Mouse (Mus musculus) adrenal gland, postnatal 10 days (tissue): ENCODE measurements around the gene Mrgprb4. TPM values are rescaled to one million over a fixed set of nuclear protein-coding genes. Genes with fewer than 3 reads are reported as not detected.

Source experiments
- DNase-seq: peaks from one replicate; pipeline ENCODE4 v3.0.0; 2021; ENCODE audit warnings: mixed read lengths
- long read RNA-seq, 2 experiments: library from polyadenylated mRNA; stranded (forward); transcript quantifications; one replicate each; pipeline ENCODE4 v2.0.0; 2021
- total RNA-seq, 2 experiments: library from RNA; stranded (reverse); gene quantifications; 2 replicates each; pipeline ENCODE4 v1.2.3; 2021

Mrgprb4 gene
- total RNA-seq = not detected
- long read RNA-seq, experiment 1 = 0 reads
- long read RNA-seq, experiment 2 = 0 reads

GRCm38 (mm10) chr7:48199188-48199587, at the start of gene Mrgprb4:
Gene Mrgprb4, minus strand, starts transcription at chr7:48199288.
- no peak for DNase-seq

GRCm38 (mm10) chr7:48226114-48226513, 27.0 kb upstream of the Mrgprb4 start:
- DNase-seq = no peak

- DNase-seq = no peak
Observed at GRCm38 (mm10) chr7:48225065-48225464, 26.0 kb upstream of the Mrgprb4 start.

- DNase-seq = no peak
Observed at GRCm38 (mm10) chr7:48168919-48169318, 30.2 kb downstream of the Mrgprb4 start, which contains the start of gene Mrgprb5. Gene Mrgprb5, minus strand, starts transcription at chr7:48169019.

- DNase-seq = peak; percentile 30
Observed at GRCm38 (mm10) chr7:48167471-48167870, 31.6 kb downstream of the Mrgprb4 start.

Other genes with a start within 250 kb of the Mrgprb4 start
- gene Mrgpra4, start 217.2 kb downstream of the Mrgprb4 start, total RNA-seq = not detected
- not detected for gene Mrgprx1, start 171.7 kb downstream of the Mrgprb4 start, total RNA-seq
- gene Mrgprb5, start 30.3 kb downstream of the Mrgprb4 start, total RNA-seq = not detected
- not detected for gene Mrgprb8, start 189.2 kb upstream of the Mrgprb4 start, total RNA-seq